Mouse (Mus musculus) CH12.LX (cell line): ENCODE data around the gene C2cd4c.

Experiments used
- CTCF ChIP-seq, 2 experiments: IDR thresholded peaks in 1 of 2; conservative IDR thresholded peaks in 1 of 2; 2 replicates each; pipeline ENCODE4 v1.5.1; 2011 to 2012; ENCODE audit warnings: low read depth in 2 of 2, low read length in 2 of 2, improper control_type of control experiment in 1 of 2, inconsistent platforms in 1 of 2, mild to moderate bottlenecking in 1 of 2, moderate library complexity in 1 of 2
- EP300 ChIP-seq: IDR thresholded peaks from 2 replicates; pipeline ENCODE4 v1.6.1; 2011; ENCODE audit warnings: low read length, improper control_type of control experiment
- JUND ChIP-seq: conservative IDR thresholded peaks from 2 replicates; pipeline ENCODE4 v1.6.1; 2011; ENCODE audit warnings: low read depth, low read length, improper control_type of control experiment
- POLR2A ChIP-seq: IDR thresholded peaks from 2 replicates; pipeline ENCODE4 v1.6.1; 2011; ENCODE audit warnings: low read depth, mild to moderate bottlenecking, improper control_type of control experiment, low read length
- RCOR1 ChIP-seq: conservative IDR thresholded peaks from 2 replicates; pipeline ENCODE4 v1.6.1; 2012; ENCODE audit warnings: low read depth, mild to moderate bottlenecking, inconsistent platforms, low read length, improper control_type of control experiment
- UBTF ChIP-seq: IDR thresholded peaks from 2 replicates; pipeline ENCODE4 v1.6.1; 2012; ENCODE audit warnings: low read depth, mild to moderate bottlenecking, inconsistent platforms, low read length, improper control_type of control experiment, moderate library complexity
- ZC3H11A ChIP-seq: IDR thresholded peaks from 2 replicates; pipeline ENCODE4 v1.6.1; 2012; ENCODE audit warnings: low read depth, mild to moderate bottlenecking, inconsistent platforms, low read length, improper control_type of control experiment
- ZKSCAN1 ChIP-seq: IDR thresholded peaks from 2 replicates; pipeline ENCODE4 v1.6.1; 2012; ENCODE audit warnings: low read depth, inconsistent platforms, low read length, improper control_type of control experiment, borderline replicate concordance

GRCm38 (mm10) chr10:79577376-79577775, 36.4 kb downstream of the C2cd4c start:
- no peak for TF ChIP-seq CTCF (conservative IDR thresholded peaks at IDR 0.05 in 1 of 2, IDR thresholded peaks at IDR 0.05 in 1 of 2; ENCODE audit: low read depth in 2 of 2, low read length in 2 of 2)
- no peak for TF ChIP-seq JUND
- TF ChIP-seq RCOR1 = no peak
- no peak for TF ChIP-seq ZKSCAN1
- TF ChIP-seq POLR2A = no peak
- no peak for TF ChIP-seq EP300
- TF ChIP-seq UBTF = no peak
- no peak for TF ChIP-seq ZC3H11A
